Mouse (Mus musculus) 3134 (cell line): ENCODE results near the gene Bckdha.
A peak's percentile ranks its signal among the peaks of the same experiment; 100 is the strongest.

Source experiments
- DNase-seq: peaks from one replicate; pipeline ENCODE4 v3.0.0-alpha.2; 2011; ENCODE audit warnings: low spot score; ENCODE audit not compliant: insufficient read length; ENCODE audit errors: extremely low read depth

Gene Bckdha

GRCm38 (mm10) chr7:25658657-25659472 is at the start of gene Bckdha, which contains the start of gene Exosc5:
TSS of gene Bckdha (minus strand) at chr7:25658981.
TSS of gene Exosc5 (plus strand) at chr7:25659164.
- DNase-seq, result peak; percentile 96

DNA sequence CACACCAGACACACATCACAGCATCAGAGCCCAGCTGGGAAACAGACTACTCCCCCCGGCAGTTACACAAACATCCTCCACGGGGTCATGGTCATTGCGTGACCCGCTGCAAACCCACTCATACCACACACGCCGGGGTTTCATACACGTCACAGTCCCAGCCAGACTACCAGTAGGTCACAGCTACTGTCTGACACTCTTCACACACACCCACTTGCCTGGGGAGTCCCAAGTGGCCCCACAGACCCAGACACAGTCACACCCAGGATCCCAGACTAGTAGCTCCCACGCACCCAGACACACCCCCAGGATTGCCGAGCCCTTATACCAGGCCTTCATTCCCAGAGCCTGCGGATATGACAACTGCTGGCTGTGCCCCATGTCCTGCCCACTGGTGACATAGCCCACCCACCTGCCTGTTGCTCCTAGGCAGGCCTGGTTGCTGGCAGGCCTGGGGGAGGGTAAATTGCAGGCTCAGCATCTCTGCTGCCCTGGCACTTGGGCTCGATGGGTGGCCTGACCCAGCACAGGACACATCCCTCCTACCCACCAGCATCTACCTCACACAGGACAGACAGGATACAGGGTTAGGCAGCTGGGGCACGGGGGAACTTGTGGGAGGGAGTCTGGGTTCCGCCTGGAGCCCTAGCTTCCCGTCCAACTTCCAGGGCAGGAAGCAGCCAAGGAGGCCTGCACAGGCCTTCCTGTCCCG is 49.0 kb upstream of the Bckdha start:
- no peak for DNase-seq

GRCm38 (mm10) chr7:25706578-25707170 is 47.9 kb upstream of the Bckdha start:
- DNase-seq, result no peak

- DNase-seq, result peak; percentile 52
These were observed 47.0 kb upstream of the Bckdha start for GRCm38 (mm10) chr7:25705801-25706251.

GRCm38 (mm10) chr7:25704716-25705364 is 46.1 kb upstream of the Bckdha start:
- no peak for DNase-seq

- DNase-seq, result no peak
These were observed 45.2 kb upstream of the Bckdha start for GRCm38 (mm10) chr7:25703793-25704494.

GRCm38 (mm10) chr7:25702350-25702749 is 43.6 kb upstream of the Bckdha start:
- no peak for DNase-seq

DNA sequence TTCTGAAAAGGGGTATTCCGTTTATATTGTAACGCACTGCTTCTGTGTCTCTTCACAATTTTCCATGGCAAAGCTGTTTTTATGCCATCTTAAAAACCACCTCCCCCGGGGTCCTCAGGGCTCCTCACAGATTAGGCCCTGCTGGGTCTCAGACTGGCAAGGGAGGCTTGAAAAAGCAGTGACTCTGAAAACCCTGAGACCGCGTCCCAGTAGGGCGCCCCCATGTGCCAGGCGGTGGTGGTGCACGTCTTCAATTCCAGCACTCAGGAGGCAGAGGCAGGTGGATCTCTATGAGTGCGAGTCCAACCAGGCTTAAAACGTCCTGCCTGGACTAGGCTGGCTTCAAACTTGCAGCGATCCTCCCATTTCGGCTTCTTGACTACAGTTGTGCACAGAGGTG is 42.0 kb upstream of the Bckdha start:
- DNase-seq, result no peak

DNA sequence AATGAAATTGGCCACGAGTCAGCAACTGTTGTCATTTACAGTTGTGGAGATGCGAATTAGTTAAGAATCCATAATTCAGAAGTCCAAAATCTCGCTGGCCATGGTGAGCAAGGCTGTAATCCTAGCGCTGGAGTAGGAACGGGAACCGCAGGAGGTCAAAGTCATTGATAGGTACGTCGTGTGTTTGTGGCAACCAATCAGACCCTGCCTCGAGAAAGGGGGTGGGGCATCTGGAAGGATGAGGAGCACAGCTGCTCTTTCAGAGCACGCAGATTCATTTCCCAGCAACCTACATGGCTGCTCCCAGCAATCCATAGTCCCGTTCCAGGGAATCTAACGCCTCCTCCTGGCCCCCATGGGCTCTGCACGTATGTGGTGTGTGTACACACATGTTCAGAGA is 41.1 kb upstream of the Bckdha start:
- no peak for DNase-seq

GRCm38 (mm10) chr7:25694104-25694503 is 35.3 kb upstream of the Bckdha start:
- no peak for DNase-seq

GRCm38 (mm10) chr7:25690051-25690450 is 31.3 kb upstream of the Bckdha start:
- DNase-seq, result no peak

DNA sequence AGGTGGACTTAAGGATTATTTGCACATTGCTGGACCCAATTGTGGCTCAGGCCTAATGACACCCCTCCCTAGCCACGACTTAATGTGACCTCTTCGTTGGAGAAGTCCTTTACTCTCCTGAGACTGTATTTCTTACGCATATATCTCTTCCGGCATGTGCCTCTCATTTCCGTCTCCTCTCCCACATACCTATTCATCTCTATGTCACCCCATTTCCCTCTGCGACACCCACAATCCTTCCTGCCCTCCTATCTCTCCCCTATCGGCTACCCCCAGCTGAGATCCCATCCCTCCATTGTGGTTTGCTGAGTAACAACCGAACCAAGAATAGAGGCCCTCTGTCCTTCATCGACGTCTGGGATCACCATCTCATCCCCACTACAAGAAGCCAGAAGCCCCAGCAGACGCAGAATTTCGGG is 30.8 kb upstream of the Bckdha start:
- DNase-seq, result no peak

GRCm38 (mm10) chr7:25688810-25689586 is 30.2 kb upstream of the Bckdha start:
- peak; percentile 94 for DNase-seq

DNA sequence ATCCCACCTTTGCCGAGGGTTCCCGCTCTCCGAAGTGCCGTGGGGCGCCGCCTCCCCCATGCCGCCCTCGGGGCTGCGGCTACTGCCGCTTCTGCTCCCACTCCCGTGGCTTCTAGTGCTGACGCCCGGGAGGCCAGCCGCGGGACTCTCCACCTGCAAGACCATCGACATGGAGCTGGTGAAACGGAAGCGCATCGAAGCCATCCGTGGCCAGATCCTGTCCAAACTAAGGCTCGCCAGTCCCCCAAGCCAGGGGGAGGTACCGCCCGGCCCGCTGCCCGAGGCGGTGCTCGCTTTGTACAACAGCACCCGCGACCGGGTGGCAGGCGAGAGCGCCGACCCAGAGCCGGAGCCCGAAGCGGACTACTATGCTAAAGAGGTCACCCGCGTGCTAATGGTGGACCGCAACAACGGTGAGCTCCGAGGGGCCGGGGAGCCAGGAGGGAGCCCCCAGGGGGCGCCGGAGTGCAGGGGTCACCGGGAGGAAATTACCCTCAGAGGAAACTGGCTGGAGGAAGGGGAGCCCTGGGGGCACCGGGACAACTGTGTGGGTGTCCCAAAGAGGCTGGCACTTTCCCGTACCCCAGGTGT is 29.1 kb upstream of the Bckdha start:
- peak; percentile 73 for DNase-seq

DNA sequence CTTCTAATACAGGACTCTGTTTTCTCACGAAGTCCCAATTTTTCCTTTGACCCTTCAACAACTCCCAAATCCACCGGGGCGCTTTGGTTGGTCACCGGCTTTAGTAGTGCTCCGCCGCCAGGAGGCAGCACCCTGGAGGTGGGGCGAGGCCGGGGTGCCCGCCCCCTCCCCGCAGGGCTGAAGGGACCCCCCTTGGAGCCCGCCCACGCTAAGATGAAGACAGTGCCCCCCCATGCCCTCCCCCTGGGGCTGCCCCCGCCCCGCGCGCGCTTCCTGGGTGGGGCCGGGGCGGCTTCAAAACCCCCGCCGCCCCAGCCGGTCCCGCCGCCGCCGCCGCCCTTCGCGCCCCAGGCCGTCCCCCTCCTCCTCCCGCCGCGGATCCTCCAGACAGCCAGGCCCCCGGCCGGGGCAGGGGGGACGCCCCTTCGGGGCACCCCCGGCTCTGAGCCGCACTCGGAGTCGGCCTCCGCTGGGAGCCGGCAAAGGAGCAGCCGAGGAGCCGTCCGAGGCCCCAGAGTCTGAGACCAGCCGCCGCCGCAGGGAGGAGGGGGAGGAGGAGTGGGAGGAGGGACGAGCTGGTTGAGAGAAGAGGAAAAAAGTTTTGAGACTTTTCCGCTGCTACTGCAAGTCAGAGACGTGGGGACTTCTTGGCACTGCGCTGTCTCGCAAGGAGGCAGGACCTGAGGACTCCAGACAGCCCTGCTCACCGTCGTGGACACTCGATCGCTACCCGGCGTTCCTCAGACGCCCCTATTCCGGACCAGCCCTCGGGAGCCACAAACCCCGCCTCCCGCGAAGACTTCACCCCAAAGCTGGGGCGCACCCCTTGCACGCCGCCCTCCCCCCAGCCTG is 28.1 kb upstream of the Bckdha start, which contains the start of gene Tgfb1:
Gene Tgfb1, plus strand, starts transcription at position 323 of the 852 bp plus-strand sequence.
- peak; percentile 86 for DNase-seq

DNA sequence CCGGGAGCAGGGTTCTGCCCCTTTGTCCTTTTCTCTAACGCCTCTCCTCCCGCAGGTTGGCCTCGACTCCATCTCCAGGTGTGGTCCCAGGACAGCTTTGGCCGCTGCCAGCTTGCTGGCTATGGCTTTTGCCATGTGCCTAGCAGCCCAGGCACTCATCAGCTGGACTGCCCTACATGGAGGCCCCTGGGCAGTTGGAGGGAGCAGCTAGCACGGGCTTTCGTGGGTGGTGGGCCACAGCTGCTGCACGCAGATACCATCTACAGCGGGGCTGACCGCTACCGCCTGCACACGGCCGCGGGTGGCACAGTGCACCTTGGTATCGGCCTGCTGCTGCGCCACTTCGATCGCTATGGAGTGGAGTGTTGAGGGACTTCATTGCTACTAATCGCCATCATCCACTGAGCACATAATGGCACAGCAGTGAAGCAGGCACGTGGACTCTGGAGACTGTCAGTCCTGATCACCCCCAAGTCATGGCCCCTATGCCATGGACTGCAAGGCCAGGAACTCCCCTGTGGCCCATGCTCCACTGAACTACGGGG is 27.2 kb upstream of the Bckdha start:
- DNase-seq, result no peak

DNA sequence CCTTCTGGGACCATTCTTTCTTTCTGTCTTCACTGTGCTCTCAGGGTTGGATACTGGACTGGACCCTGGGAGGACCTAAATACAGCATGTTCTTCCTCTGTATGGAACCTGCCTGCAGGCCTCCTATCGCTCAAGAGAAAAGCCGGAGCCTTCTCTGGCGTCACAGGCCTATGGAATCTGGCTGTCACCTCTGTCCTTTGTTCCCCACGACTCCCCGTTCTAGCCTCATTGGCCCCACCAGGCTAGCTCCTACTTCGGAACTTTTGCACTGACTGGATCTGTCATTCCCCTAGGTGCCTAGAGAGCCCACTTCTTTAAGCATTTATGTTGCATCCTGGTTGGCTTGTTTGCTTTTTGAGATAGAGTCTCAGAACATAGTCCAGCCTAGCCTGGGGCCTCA is 25.9 kb upstream of the Bckdha start:
- DNase-seq, result no peak
